10 mouse cellular contexts compared by ENCODE assay signal in the genomic region with DNA sequence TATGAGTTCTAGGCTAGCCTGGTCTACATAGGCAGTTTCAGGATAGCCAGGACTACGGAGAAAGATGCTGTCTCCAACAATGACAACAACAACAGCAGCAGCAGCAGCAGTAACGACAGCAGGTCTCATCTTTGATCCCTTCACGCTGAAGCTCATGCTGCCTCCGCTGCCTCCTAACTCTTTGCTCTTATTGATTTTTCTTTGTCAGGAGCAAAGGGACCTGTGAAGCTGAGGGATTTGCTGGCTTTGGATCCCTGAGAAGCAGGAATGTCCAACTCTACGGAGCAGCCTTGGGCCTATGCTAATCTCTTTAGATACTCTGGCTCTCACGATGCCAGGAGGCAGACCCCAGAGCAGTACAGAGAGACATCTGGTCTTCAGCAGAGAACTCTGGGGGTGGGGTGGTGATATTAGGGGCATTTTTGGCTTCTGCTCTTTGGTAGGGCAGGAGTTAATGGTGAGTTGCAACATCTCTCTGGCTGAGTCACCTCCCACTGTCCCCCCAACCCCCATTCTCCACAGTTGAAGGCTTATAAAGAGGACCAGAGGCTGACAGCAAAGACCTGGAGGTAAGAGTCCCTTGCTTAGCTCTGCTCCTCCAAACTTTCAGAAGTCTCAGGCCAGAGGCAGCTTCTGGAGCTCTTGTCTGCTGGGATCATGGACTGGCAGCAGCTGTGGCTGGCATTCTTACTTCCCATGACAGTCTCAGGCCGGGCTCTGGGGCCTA. TPM values are rescaled to one million over a fixed set of nuclear protein-coding genes. Genes with fewer than 3 reads are reported as not detected.
DNase-seq lines count a peak whose midpoint lies in the region; ATAC-seq and TF ChIP-seq lines count a peak whose summit lies in the region.
"Had no signal": no experiment of that assay in that cellular context is flagged by ENCODE, and none has a peak within 500 bp of the region (broad histone marks: within the 10 kb centered on the region; RNA-seq: fewer than 3 reads in every experiment).

A gene (plus strand): TSS at position 513 of the 727 bp plus-strand sequence.

- H3K9me3 ChIP-seq in heart, embryonic 11.5 days (replicated peaks; ENCODE audit: control insufficient read depth, low read length), result no peaks in the 10 kb centered on the region
- no peaks in the 10 kb centered on the region for H3K9me3 ChIP-seq in forebrain, embryonic 16.5 days (ENCODE audit: control insufficient read depth, low read length)
- H3K9me3 ChIP-seq: forebrain, embryonic 13.5 days had no signal

- ATAC-seq in heart, embryonic 11.5 days (replicated peaks; ENCODE audit: insufficient number of reproducible peaks, low FRiP score, low TSS enrichment), result no peak
- peak; percentile 69 for ATAC-seq in megakaryocyte progenitor cell, adult 5-6 weeks (replicated peaks; ENCODE audit: poor library complexity)
- no peak for ATAC-seq in forebrain, embryonic 16.5 days
- ATAC-seq: forebrain, embryonic 13.5 days; midbrain, embryonic 16.5 days had no signal

- no peak for TF ChIP-seq CTCF in heart, adult 2 months (IDR thresholded peaks at IDR 0.05)
- no peak for TF ChIP-seq CTCF in liver, adult 2 months (IDR thresholded peaks at IDR 0.05; ENCODE audit: low read depth, low read length)

- no peaks in the 10 kb centered on the region for H3K4me1 ChIP-seq in heart, adult 2 months (ENCODE audit: control insufficient read depth, insufficient read depth, low read length)
- H3K4me1 ChIP-seq in heart, embryonic 11.5 days (ENCODE audit: control insufficient read depth, insufficient read depth, low read length), result no peaks in the 10 kb centered on the region
- H3K4me1 ChIP-seq in liver, adult 2 months (ENCODE audit: control insufficient read depth, insufficient read depth, low read length), result peaks cover 13% of the 10 kb centered on the region
- no peaks in the 10 kb centered on the region for H3K4me1 ChIP-seq in forebrain, embryonic 16.5 days (replicated peaks; ENCODE audit: control insufficient read depth, insufficient read depth, low read length)
- H3K4me1 ChIP-seq: forebrain, embryonic 13.5 days had no signal

- WGBS in heart, adult 2 months, result 58% methylated on average over 7 of the region's 7 CpGs
- WGBS in heart, embryonic 11.5 days (ENCODE audit: insufficient replicate concordance), result 62% methylated on average over 7 of the region's 7 CpGs
- WGBS in liver, adult 2 months, result 21% methylated on average over 7 of the region's 7 CpGs
- WGBS in forebrain, embryonic 16.5 days, result 71% methylated on average over 7 of the region's 7 CpGs

- DNase-seq in heart, adult 2 months, result peak; percentile 43 to 46
- peak; percentile 64 to 73 for DNase-seq in adrenal gland, postnatal 36 days
- peak; percentile 90 for DNase-seq in liver, adult 2 months (ENCODE audit: extremely low read depth, low read depth, low spot score)
- DNase-seq in spleen, postnatal 4 days (ENCODE audit: low spot score in 2 of 2), result no peak
- DNase-seq in frontal cortex, postnatal 25 days (ENCODE audit: low spot score in 2 of 2), result no peak

- no peaks in the 10 kb centered on the region for H3K27me3 ChIP-seq in heart, adult 2 months (ENCODE audit: control insufficient read depth, insufficient read depth, low read length)
- H3K27me3 ChIP-seq in heart, embryonic 11.5 days (ENCODE audit: control insufficient read depth, insufficient read depth, low read length), result no peaks in the 10 kb centered on the region
- H3K27me3 ChIP-seq in liver, adult 2 months (ENCODE audit: control insufficient read depth, insufficient read depth, low read length), result no peaks in the 10 kb centered on the region
- H3K27me3 ChIP-seq in forebrain, embryonic 16.5 days (replicated peaks; ENCODE audit: control insufficient read depth, insufficient read depth, low read length), result no peaks in the 10 kb centered on the region
- H3K27me3 ChIP-seq: forebrain, embryonic 13.5 days had no signal

- no peaks in the 10 kb centered on the region for H3K79me2 ChIP-seq in heart, adult 2 months (replicated peaks; ENCODE audit: control insufficient read depth, insufficient read depth, low read length)
- peaks cover 2% of the 10 kb centered on the region; the same call in 1 of the 2 replicates for H3K79me2 ChIP-seq in liver, adult 2 months (ENCODE audit: control insufficient read depth, insufficient read depth, low read length)

- peak within 1 kb of the TSS; percentile 41 for H3K27ac ChIP-seq in heart, adult 2 months
- no peak within 1 kb of the TSS for H3K27ac ChIP-seq in heart, embryonic 11.5 days (ENCODE audit: low read depth, low read length)
- H3K27ac ChIP-seq in liver, adult 2 months (replicated peaks; ENCODE audit: insufficient read depth, low read depth, low read length), result peak within 1 kb of the TSS; percentile 88
- H3K27ac ChIP-seq in forebrain, embryonic 16.5 days (ENCODE audit: low read length), result no peak within 1 kb of the TSS
- H3K27ac ChIP-seq: forebrain, embryonic 13.5 days had no signal

- H3K9ac ChIP-seq in heart, adult 2 months (ENCODE audit: low read depth, low read length), result no peak within 1 kb of the TSS
- no peak within 1 kb of the TSS for H3K9ac ChIP-seq in heart, embryonic 11.5 days (ENCODE audit: low read depth, low read length)
- peak within 1 kb of the TSS; percentile 70 for H3K9ac ChIP-seq in liver, adult 2 months (ENCODE audit: low read depth, low read length)
- no peak within 1 kb of the TSS for H3K9ac ChIP-seq in forebrain, embryonic 16.5 days (replicated peaks; ENCODE audit: low read depth, low read length)
- H3K9ac ChIP-seq: forebrain, embryonic 13.5 days had no signal

- no peak within 1 kb of the TSS for H3K4me2 ChIP-seq in heart, embryonic 11.5 days
- no peak within 1 kb of the TSS for H3K4me2 ChIP-seq in forebrain, embryonic 16.5 days (ENCODE audit: low read length)
- H3K4me2 ChIP-seq: forebrain, embryonic 13.5 days had no signal

- H3K4me3 ChIP-seq in heart, adult 2 months, result peak within 1 kb of the TSS; percentile 11; the same call in 1 of the 2 replicates
- H3K4me3 ChIP-seq in heart, embryonic 11.5 days (ENCODE audit: low read depth, low read length), result no peak within 1 kb of the TSS
- peak within 1 kb of the TSS; percentile 53 for H3K4me3 ChIP-seq in liver, adult 2 months (ENCODE audit: insufficient read depth, low read depth, low read length)
- no peak within 1 kb of the TSS for H3K4me3 ChIP-seq in forebrain, embryonic 16.5 days (replicated peaks; ENCODE audit: low read length)
- H3K4me3 ChIP-seq: forebrain, embryonic 13.5 days had no signal

- H3K36me3 ChIP-seq in heart, adult 2 months (ENCODE audit: control insufficient read depth, insufficient read depth, low read length), result no peaks in the 10 kb centered on the region
- H3K36me3 ChIP-seq in heart, embryonic 11.5 days (ENCODE audit: control insufficient read depth, insufficient read depth, low read length), result no peaks in the 10 kb centered on the region
- peaks cover 8% of the 10 kb centered on the region; the same call in 1 of the 2 replicates for H3K36me3 ChIP-seq in liver, adult 2 months (ENCODE audit: control insufficient read depth, insufficient read depth, low read length)
- H3K36me3 ChIP-seq in forebrain, embryonic 16.5 days (ENCODE audit: control insufficient read depth, insufficient read depth), result no peaks in the 10 kb centered on the region

- intact Hi-C loops in heart, adult 2 months (cut with DNase I), result no loop called here

- no peak for TF ChIP-seq EP300 in heart, adult 2 months (IDR thresholded peaks at IDR 0.05; ENCODE audit: insufficient read depth, low read depth, low read length)

- no peak for TF ChIP-seq POLR2A in heart, adult 2 months (IDR thresholded peaks at IDR 0.05; ENCODE audit: insufficient read depth, low read depth, low read length)
- TF ChIP-seq POLR2A in liver, adult 2 months (IDR thresholded peaks at IDR 0.05; ENCODE audit: extremely low read depth, insufficient read depth, low read length), result peak; percentile 37; the same call in 1 of the 2 replicates

RNA-seq across cellular contexts. Expression of the gene that starts here (rescaled TPM):
- 1 to 10 TPM; 2.8 to 4.4 TPM for total RNA-seq in heart, adult 2 months (2021)
- polyA plus RNA-seq in heart, adult 2 months (2012; rRNA removed), result 3.1 and 4.4 TPM in 2 replicates
- 0.49 and 0.57 TPM in 2 replicates for polyA plus RNA-seq in heart, embryonic 11.5 days (2014; fragmentation: Nextera tagmentation; extraction: Ambion mirVana)
- 10 to 100 TPM; 39.7 to 57.0 TPM for total RNA-seq in adrenal gland, postnatal 36 days (2021)
- 74.3 and 79.8 TPM in 2 replicates for total RNA-seq in liver, adult 2 months (2014; rRNA removed)
- polyA plus RNA-seq in liver, adult 2 months (2012; rRNA removed), result 48.4 and 67.5 TPM in 2 replicates
- total RNA-seq in megakaryocyte progenitor cell, adult 5-6 weeks (2015), result 4.8 and 5.3 TPM in 2 replicates
- total RNA-seq in megakaryocyte progenitor cell, adult 5-6 weeks (2017), result 12.8 and 15.5 TPM in 2 replicates
- polyA plus RNA-seq in forebrain, embryonic 16.5 days (2015; fragmentation: Nextera tagmentation; extraction: Ambion mirVana), result 0.54 and 0.73 TPM in 2 replicates

Comparison
In these comparisons a context has a peak if more than half of its experiments do, and no peak if none do; other contexts are left out.
1. H3K27ac ChIP-seq: peak in heart, adult 2 months (single experiment) and liver, adult 2 months (single experiment); none in heart, embryonic 11.5 days (single experiment) and forebrain, embryonic 16.5 days (single experiment).
2. H3K4me3 ChIP-seq: peak in heart, adult 2 months (single experiment) and liver, adult 2 months (single experiment); none in heart, embryonic 11.5 days (single experiment) and forebrain, embryonic 16.5 days (single experiment).
3. DNase-seq: peak in heart, adult 2 months (2 of 2), adrenal gland, postnatal 36 days (2 of 2) and liver, adult 2 months (single experiment); none in spleen, postnatal 4 days (0 of 2) and frontal cortex, postnatal 25 days (0 of 2).